Mouse (Mus musculus) stomach, postnatal 0 days (tissue): ENCODE measurements around the gene Sat2. TPM values are rescaled to one million over a fixed set of nuclear protein-coding genes. Genes with fewer than 3 reads are reported as not detected.

Source experiments
- ATAC-seq: fragments of 200-750 bp; cut with Nextera tagmentation; 2 replicates; pipeline ENCODE4 v1.8.0; 2017; ENCODE audit not compliant: low FRiP score, low TSS enrichment
- DNase-seq: peaks from one replicate; pipeline ENCODE4 v3.0.0-alpha.2; 2016; ENCODE audit warnings: low spot score
- H3K27ac ChIP-seq: fragments of 300-500 bp; sonication (generic); replicated peaks from 2 replicates; pipeline ENCODE4 v1.5.1; 2014; ENCODE audit warnings: mild to moderate bottlenecking, control low read depth
- H3K27me3 ChIP-seq: fragments of 300-500 bp; sonication (generic); 2 replicates; pipeline ENCODE4 v1.6.1; 2014; ENCODE audit warnings: low read length; ENCODE audit not compliant: control insufficient read depth, insufficient read depth
- H3K36me3 ChIP-seq: fragments of 300-500 bp; sonication (generic); 2 replicates; pipeline ENCODE4 v1.6.1; 2014; ENCODE audit warnings: low read length, mixed read lengths; ENCODE audit not compliant: control insufficient read depth, insufficient read depth
- H3K4me1 ChIP-seq: fragments of 300-500 bp; sonication (generic); replicated peaks from 2 replicates; pipeline ENCODE4 v1.6.1; 2014; ENCODE audit warnings: antibody characterized with exemption; ENCODE audit not compliant: control insufficient read depth, insufficient read depth
- H3K4me2 ChIP-seq: fragments of 300-500 bp; sonication (generic); replicated peaks from 2 replicates; pipeline ENCODE4 v1.6.1; 2014; ENCODE audit warnings: low read depth, mild to moderate bottlenecking, control low read depth, moderate library complexity
- H3K4me3 ChIP-seq: fragments of 300-500 bp; sonication (generic); 2 replicates; pipeline ENCODE4 v1.5.1; 2014; ENCODE audit warnings: low read depth, low read length, control low read depth
- H3K9ac ChIP-seq: fragments of 300-500 bp; sonication (generic); 2 replicates; pipeline ENCODE4 v1.6.1; 2014; ENCODE audit warnings: mild to moderate bottlenecking, low read length, control low read depth, mixed read lengths
- H3K9me3 ChIP-seq: fragments of 300-500 bp; sonication (generic); 2 replicates; pipeline ENCODE4 v1.6.1; 2016; ENCODE audit warnings: low read length; ENCODE audit not compliant: control insufficient read depth
- CTCF ChIP-seq: IDR thresholded peaks from 2 replicates; pipeline ENCODE4 v1.5.1; 2016; ENCODE audit warnings: antibody characterized with exemption, low read depth, mild to moderate bottlenecking, moderate library complexity
- EP300 ChIP-seq: optimal IDR thresholded peaks from 2 replicates; pipeline ENCODE3; 2016; ENCODE audit warnings: antibody characterized with exemption
- WGBS: fragments of 180-500 bp; shearing (Covaris S2); extraction: QIAGEN DNeasy Blood & Tissue Kit; methylation state at CpG from one replicate; pipeline ENCODE4 v1.1.7; 2014; 5-methylcytosine and 5-hydroxymethylcytosine counted together
- polyA plus RNA-seq: library from polyadenylated mRNA; unstranded; fragments of >200 nt; fragmentation: Nextera tagmentation; extraction: Ambion mirVana; gene quantifications from 2 replicates; pipeline ENCODE4 v1.2.1, GENCODE M21; 2015

Gene Sat2
- polyA plus RNA-seq, 1 experiment from 2014 or later = 15.5 TPM

- DNase-seq (peak; percentile 93), ATAC-seq (peak; percentile 69)
- H3K9ac ChIP-seq = peak within 1 kb of the TSS; percentile 74
- no peaks in the 10 kb centered on the region for H3K9me3 ChIP-seq
- peak within 1 kb of the TSS; percentile 96 for H3K27ac ChIP-seq
- peak within 1 kb of the TSS; percentile 48 for H3K4me3 ChIP-seq
- 0% methylated on average over 13 of the region's 13 CpGs for WGBS
- no peaks in the 10 kb centered on the region for H3K36me3 ChIP-seq
- 0 out of 2 replicates have a peak, but pooled peaks cover 8% of the 10 kb centered on the region for H3K4me1 ChIP-seq
- peak within 1 kb of the TSS; percentile 93 for H3K4me2 ChIP-seq
- no peak for TF ChIP-seq EP300
- TF ChIP-seq CTCF = peak; percentile 29; the same call in 1 of the 2 replicates
- H3K27me3 ChIP-seq = no peaks in the 10 kb centered on the region
Observed at GRCm38 (mm10) chr11:69580091-69580514, 41.7 kb upstream of the Sat2 start, which contains the start of the genes Wrap53 and Trp53. Gene Wrap53, minus strand, starts transcription at chr11:69580255. Gene Trp53, plus strand, starts transcription at chr11:69580359.

DNA sequence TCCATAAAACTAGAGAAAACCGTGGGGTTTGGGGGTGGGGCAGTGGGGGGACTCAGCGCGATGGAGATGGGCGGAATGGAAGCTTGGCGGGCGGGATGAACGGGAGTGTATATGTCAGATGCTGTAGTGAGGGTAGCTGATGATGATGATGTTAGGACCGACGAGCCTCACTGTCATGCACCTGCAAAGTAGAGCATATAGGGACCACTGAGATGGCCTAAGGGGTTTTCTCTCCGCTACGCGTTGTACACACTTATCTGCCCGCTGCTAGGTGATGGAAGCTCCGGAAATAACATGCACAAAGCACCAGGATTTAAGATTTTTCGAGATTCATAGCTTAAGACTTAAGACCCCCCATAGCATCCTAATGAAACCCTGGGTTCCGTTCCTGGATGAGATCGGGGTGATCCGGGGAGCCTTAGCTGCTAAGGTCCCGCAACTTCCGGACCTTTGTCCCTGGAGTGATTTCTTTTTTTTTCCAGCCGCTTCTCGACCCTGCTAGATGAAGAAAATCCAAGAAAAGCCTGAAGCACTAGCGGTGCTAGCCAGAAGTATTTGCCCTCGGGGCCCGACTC lies 41.2 kb upstream of the Sat2 start:
- Histone ChIP-seq H3K36me3 (no peaks in the 10 kb centered on the region), H3K27me3 (no peaks in the 10 kb centered on the region), H3K27ac (peak overlapping the region; percentile 96), H3K9me3 (no peaks in the 10 kb centered on the region), H3K4me3 (peak overlapping the region; percentile 48), H3K9ac (peak overlapping the region; percentile 74), H3K4me2 (peak overlapping the region; percentile 66), H3K4me1 (0 out of 2 replicates have a peak, but pooled peaks cover 8% of the 10 kb centered on the region)
- DNase-seq (no peak), ATAC-seq (no peak)
- under 1% methylated on average over 25 of the region's 25 CpGs for WGBS
- no peak for TF ChIP-seq CTCF

GRCm38 (mm10) chr11:69581147-69581688 lies 40.6 kb upstream of the Sat2 start:
- Histone ChIP-seq H3K9me3 (no peaks in the 10 kb centered on the region), H3K27me3 (no peaks in the 10 kb centered on the region), H3K4me2 (peak overlapping the region; percentile 66), H3K36me3 (no peaks in the 10 kb centered on the region), H3K27ac (peak overlapping the region; percentile 96), H3K4me1 (0 out of 2 replicates have a peak, but pooled peaks cover 8% of the 10 kb centered on the region), H3K9ac (peak overlapping the region; percentile 74), H3K4me3 (peak overlapping the region; percentile 48)
- TF ChIP-seq EP300 (peak; percentile 55), CTCF (0 out of 2 replicates have a peak, but pooled peaks have one; percentile 25)
- WGBS = under 1% methylated on average over 36 of the region's 36 CpGs
- ATAC-seq (peak; percentile 91), DNase-seq (peak; percentile 94)

GRCm38 (mm10) chr11:69581814-69582213 lies 40.0 kb upstream of the Sat2 start:
- Histone ChIP-seq H3K27ac (peak overlapping the region; percentile 59), H3K36me3 (no peaks in the 10 kb centered on the region), H3K27me3 (no peaks in the 10 kb centered on the region), H3K4me3 (peak overlapping the region; percentile 48), H3K9me3 (no peaks in the 10 kb centered on the region), H3K4me2 (peak overlapping the region; percentile 66), H3K4me1 (0 out of 2 replicates have a peak, but pooled peaks cover 8% of the 10 kb centered on the region), H3K9ac (peak overlapping the region; percentile 74)
- DNase-seq = no peak
- TF ChIP-seq CTCF (no peak), EP300 (no peak)
- ATAC-seq = no peak
- WGBS = 1% methylated on average over 8 of the region's 8 CpGs

GRCm38 (mm10) chr11:69582230-69582805 lies 39.5 kb upstream of the Sat2 start:
- no peak for TF ChIP-seq EP300
- no peak for TF ChIP-seq CTCF
- ATAC-seq (no peak), DNase-seq (no peak)
- H3K9me3 ChIP-seq = no peaks in the 10 kb centered on the region
- 0 out of 2 replicates have a peak, but pooled peaks cover under 1% of the 10 kb centered on the region for H3K36me3 ChIP-seq
- peak overlapping the region; percentile 66 for H3K4me2 ChIP-seq
- no peak overlapping the region for H3K9ac ChIP-seq
- H3K27me3 ChIP-seq = no peaks in the 10 kb centered on the region
- peak overlapping the region; percentile 48 for H3K4me3 ChIP-seq
- H3K27ac ChIP-seq = no peak overlapping the region
- 62% methylated on average over 9 of the region's 9 CpGs for WGBS
- 0 out of 2 replicates have a peak, but pooled peaks cover 8% of the 10 kb centered on the region for H3K4me1 ChIP-seq
